ENCODE assay signal across 4 mouse cellular contexts in the genomic region with DNA sequence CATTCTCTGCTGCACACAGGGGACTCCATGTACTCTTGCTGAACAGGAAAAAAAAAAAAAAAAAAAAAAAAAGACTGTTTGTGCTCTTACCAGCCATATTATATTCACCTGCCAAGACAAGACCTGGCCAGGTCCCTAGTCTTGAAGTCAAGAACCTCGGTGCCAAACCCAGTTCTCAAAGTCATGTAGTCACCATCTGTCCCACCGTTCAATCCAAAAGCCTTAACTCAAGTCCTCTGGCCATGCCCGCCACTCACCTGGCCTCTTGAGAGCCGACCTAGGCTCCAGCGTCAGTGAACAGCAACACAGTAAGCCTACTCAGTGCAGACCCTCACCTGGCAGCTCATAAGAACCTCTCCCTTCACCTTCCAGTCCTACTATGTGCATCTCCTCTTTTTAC.
"Had no signal": no experiment of that assay in that cellular context is flagged by ENCODE, and none has a peak within 500 bp of the region (broad histone marks: within the 10 kb centered on the region; RNA-seq: fewer than 3 reads in every experiment).

No protein-coding gene starts in this region.

- DNase-seq: kidney, adult 8-10 months; liver, postnatal 0 days; right cerebral cortex, adult 18-20 months; thymus, postnatal 25 days had no signal
